Mouse (Mus musculus) right cerebral cortex, postnatal 25 days (tissue): ENCODE results near the gene Dgkh.

ENCODE experiments used
- DNase-seq: peaks from one replicate; pipeline ENCODE4 v3.0.0; 2022

The Dgkh gene

DNA sequence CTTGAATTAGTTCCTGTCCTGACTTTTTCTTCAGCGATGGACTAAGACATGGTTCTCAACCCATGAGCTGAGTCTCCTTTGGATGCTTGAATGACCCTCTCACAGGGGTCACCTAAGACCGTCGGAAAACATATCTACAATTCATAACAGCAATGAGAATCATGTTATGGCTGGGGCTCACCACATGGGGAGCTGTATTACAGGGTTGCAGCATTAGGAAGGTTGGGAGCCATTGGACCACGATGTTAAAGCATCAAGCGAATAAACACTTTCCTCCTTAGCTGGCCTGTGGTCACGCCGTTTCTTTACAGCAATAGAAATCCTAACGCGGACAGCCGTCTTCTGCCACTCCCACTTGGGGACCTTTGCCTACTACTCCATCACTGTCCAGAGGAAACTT, 62.6 kb downstream of the Dgkh start:
- no peak for DNase-seq

DNA sequence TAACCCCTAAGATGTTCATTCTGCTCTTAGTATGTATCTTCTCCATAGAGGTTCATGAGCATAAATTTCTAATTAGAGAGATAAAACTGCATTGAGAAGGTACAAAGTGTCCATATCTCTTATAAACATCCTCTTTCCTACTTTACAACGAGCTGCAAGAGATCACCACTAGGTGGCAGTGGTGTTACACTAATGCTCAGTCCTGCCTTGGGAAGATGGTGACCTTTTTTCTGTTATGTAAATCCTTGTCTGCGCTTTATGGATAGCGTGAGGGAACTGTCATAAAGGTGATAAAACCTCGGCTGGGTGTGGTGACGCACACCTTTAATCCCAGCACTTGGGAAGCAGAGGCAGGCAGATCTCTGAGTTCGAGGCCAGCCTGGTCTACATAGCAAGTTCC, 64.3 kb downstream of the Dgkh start:
- peak; percentile 72 for DNase-seq

DNA sequence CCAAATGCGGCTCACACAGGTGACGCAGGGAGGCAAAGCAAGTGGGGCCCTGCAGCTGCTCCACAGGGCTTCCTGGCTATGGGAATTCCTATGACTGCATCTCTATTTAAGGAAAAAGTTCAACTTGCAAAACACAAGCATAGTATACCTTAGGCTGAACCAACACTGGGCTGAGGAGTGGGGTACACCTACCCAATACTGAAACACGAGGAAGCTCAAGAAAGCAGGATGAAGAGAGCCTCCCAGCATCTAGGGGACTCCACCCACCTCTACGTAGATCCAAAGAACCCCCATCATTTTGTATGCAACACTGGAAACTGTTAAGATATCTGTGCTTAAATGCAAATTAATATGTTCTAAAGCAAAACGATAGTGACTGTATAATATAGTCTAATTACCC, 64.8 kb downstream of the Dgkh start:
- DNase-seq, result no peak

DNA sequence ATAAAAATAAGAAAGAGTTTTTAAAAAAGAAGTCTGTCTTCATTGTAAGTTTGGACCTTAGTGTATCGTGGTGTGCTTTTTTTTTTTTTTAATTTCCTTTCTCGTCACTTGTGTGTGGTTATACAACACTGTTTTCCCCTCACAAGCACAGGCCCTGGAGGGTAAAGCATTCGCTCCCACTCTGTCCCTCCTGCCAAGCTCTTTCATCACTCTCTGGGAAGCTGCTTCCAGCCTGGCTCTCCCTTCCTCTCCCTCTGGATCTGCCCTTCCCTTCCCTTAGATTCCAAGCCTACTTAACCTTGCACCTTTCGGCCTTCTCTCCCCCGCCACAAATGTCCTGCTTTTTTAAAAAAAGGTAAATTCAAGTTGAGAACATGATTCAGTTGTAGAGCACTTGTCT, 69.9 kb downstream of the Dgkh start:
- DNase-seq, result no peak

DNA sequence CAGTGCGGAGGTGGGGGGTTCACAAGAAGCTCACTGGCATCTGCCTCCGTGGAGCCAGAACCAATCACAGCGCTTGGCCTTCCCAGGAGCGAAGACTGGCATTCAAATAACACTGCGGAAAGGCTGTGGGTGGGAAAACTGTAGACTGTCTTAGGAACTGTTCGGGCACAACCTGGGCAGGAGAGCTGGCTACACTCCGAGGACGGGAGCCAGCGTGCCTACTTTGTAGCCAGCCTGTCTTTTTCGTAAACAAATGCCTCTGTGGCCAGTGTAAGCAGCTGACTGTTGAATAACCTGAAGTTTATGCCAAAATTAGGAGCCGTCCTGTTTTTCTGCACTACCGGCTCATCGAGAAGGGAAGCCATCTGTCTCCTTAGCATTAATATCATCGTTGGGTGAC, 71.1 kb downstream of the Dgkh start:
- DNase-seq, result no peak

DNA sequence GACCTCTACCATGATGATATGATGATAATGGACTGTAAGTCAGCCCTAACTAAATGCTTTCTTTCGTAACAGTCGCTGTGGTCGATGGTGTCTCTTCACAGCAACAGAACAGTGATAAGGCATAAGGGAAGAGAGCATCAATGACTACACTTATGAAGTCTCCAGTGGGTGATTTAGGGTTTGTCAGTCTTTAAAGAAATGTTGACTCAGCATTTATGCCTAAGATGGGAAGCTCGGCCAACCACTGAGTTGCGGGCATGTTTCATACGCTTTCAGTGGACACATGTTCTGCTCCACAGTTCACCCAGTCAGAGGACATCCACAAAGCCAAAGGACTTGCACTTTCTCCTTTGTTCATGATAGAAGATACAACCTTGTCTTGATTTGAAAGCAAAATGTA, 73.9 kb downstream of the Dgkh start:
- DNase-seq, result no peak

DNA sequence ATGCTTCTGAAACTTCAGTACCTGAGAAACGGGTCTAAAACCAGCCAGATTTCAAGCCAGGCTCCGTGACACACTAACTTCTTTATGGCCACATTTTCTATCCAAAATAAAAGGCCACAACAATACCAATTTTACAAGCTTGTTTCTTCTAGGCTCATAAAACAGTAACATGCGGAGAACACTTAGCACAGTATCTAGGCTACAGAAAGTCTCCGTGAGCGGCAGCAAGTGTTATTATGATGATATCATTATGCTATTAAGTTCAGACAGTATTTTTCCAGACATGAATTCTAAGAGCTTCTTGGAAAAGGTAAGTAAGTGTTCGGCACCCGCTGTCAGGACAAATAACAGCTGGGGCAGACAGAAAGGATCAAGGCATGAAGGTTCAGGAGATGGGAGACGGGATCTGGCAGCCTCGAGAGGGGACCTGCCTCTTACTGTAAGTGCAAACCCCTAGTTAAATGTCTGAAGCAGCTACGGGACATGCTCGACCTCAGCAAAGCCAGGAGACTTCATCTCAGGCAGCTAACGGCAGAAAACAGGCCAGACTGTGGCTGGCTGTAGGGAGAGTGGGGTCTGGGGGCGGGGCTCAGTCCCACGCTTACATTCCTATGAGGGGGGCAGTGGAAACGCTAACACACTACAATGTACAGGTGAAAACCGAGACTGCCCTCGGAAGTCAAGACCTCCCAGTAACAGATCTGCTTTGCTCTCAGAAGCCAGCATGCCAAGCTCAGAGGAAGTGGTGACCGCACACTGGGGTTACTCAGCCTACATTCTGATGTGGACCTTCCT, 75.5 kb downstream of the Dgkh start:
- DNase-seq, result no peak

DNA sequence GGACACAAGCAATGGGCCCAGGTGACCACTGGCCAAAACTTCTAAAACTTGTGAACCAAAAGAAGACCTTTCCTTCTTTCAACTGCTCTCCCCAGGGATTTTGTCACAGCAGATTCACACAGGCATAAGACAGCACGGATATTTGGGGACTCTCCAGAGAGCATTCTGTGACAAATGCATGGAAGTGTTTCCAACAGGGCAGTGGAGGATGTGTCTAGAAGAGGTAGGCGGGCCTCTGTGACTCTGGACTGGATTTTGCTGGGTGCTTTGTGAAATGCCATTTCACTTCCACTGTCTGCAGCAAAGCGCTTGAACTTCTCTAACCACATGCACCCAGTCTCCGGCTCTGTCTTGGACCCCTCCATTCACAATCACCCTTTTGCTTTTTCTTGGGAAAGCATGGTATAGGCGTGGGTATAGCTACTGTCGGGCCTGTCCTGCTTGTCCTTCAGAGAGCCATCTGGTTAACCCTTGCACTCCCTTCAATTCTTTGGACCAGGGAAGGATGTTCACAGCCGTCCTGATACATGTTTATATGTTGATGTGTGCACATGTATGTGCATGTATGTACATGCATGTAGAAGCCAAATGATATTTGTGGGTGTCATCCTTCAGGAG, 77.5 kb downstream of the Dgkh start:
- DNase-seq, result no peak

DNA sequence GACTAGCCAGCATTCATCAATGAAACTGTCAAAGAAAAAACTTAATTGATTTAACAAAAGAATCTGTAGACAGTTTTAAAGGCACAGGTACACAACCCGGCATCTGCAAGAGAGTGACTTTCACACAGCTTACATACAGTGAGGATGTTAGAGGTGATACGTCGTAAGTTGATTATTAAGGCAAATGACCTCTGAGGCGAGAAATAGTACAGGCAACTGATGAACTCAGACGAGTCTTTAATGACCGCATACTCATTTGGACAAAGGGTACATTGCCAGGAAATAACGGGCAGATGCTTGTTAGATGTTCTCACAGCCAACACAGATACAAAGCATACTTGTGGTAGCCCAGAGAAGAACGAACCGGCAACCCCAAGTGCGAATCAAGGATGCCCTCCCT, 78.4 kb downstream of the Dgkh start:
- no peak for DNase-seq

DNA sequence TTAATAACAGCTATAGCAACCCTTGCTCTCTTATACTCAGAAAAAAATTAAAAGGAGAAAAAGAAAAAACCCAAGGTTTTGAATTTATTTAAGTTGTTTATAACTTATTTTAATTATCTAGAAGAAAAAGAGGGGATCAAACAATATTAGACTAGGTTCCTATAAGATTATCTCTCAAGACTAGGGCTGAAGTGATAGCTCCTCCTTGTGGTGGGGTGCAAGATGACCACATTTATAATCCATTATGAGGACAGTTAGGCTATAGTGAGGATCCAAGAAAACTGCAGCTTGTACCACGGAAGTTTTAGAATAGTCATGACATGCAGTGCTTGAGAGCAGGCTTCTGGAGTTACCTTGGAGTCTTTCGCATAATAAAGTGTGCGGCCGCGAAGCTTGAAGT, 79.2 kb downstream of the Dgkh start:
- DNase-seq, result no peak

DNA sequence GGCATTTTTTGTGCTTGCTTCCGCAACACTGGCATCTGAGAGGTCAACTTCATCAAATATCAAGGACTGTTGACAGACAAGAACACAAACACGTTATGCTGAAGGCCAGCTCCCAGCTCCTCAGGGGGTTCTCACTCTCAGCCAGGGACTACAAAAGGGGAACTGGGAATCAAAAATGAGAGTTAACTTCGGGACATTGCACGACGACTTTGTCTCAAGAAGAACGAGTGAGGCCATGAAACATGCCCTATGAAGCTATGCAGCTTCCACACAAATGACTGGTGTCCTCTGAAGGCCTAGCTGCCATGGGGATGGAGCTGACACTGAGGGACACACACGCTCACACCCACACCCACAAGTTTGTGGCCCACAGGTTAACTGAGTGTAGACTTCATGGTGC, 80.9 kb downstream of the Dgkh start:
- DNase-seq, result no peak

DNA sequence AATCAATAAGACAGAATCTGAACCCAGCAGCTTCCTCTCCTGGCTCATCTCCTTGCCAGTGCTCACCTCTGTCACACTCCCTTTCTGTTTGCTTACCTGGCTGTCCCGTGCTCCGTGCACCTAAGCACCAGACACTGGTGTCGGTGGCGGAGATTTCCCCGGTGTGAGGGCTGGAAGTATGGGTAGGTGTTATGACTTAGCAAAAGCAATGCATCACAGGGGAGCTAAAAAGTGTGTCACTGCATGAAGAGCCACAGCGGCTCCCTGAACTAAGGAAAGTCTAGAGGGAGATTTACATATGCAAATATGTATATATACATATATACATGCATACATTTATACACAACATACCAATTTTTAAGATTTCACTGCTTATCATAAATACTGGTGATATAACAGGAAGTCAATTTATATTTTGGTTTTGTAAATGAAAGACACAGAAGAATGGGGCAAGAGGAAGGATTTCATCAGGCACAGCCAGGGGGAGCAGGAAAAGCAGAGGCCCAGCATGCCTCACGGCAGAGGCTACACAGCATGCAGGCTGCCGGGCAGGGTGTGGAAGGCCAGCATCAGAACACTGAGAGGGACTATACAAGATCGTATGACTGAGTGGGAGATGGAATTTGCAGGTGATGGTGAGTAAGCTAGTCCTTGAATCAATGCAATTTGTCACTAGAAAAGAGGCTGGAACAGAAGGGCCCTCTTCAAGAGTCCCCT, 82.0 kb downstream of the Dgkh start:
- no peak for DNase-seq

DNA sequence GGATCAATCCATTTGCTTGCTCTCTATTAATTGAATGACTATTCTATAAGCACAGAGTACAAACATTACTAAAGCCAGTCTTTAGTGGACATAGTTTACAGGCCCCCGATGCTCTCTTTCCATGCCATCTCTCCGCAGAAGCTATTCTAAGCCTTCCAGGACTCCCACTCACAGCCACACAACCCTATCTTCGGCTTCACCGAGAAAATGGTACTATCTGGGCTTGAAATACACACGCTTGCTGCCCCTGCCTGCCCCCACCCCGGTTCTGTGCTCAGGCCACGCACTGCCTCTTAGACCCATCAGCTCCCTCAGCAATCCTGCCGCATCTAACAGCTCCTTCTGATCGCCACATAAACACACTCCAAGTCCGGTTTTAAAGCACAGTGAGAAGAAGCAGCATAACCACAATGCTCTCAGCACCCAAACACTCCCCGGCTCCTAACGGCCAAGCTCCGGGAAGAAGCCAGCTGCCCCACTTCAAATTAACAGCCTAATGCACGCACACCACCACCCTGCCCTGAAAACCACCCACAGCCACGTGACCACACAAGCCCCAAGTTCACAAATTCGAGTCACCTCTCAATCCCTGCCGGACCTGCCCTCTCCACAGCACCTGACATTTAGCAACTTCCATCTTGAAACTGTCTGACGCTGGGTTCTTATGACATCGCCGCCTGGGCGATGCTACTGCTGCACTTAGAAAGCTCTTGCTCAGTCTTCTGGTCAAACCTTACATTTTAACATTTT, 82.9 kb downstream of the Dgkh start:
- DNase-seq, result peak; percentile 24

DNA sequence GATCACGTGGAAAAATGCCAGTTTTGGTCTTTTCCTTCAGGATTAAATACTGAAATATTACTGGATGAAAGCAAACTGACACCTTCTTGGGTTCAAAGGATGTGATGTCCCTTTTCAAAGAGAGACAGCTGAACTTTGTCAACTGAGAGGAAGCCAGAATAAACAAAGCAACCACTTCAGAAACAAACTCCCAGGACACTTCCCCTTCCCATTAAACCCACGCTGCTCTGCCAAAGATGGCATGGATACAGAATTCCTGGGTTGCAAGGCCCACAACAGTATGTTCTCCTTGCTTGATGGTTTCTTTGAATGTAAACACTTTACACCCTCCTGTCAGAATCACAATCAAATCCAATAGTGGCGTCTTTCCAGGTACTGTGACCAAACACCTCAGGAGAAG, 87.0 kb downstream of the Dgkh start:
- DNase-seq, result no peak

DNA sequence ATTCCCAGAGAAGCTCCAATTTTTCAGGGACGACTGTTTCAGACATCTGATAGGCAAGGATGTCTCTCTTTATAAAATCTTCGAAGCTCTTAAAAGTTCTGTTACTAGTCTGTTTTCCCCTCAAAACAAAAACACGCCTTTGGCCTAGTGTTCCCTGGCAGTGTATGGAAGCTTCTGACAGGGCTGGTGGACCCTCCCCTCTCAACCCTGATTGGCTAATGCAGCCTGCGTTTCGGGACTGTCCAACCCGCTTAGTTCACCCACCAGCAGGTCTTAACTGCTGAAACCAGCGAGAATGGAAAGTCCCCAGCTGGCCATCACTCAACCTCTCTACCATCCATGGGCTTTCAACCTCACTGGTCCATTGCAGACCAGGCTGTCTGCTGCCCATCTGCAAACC, 91.3 kb downstream of the Dgkh start:
- DNase-seq, result no peak

DNA sequence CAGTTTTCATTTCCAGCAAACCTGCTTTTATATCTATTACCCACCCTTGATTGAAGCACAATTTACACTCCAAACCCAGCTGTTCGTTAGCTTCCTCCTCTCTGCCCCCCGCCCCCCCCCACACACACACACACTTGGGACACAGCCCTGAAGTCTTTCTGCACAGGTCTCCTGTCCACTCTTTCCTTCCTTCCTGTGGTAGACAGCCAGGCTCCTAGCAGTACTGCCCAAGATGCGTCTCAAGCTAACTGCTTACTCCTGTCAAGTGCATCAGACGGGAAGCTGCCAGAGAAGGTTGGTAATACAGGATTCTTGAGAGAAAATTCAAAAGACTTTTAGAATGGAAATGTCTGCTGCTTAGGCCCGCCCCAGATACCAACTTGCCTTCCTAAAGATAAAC, 92.9 kb downstream of the Dgkh start:
- no peak for DNase-seq

DNA sequence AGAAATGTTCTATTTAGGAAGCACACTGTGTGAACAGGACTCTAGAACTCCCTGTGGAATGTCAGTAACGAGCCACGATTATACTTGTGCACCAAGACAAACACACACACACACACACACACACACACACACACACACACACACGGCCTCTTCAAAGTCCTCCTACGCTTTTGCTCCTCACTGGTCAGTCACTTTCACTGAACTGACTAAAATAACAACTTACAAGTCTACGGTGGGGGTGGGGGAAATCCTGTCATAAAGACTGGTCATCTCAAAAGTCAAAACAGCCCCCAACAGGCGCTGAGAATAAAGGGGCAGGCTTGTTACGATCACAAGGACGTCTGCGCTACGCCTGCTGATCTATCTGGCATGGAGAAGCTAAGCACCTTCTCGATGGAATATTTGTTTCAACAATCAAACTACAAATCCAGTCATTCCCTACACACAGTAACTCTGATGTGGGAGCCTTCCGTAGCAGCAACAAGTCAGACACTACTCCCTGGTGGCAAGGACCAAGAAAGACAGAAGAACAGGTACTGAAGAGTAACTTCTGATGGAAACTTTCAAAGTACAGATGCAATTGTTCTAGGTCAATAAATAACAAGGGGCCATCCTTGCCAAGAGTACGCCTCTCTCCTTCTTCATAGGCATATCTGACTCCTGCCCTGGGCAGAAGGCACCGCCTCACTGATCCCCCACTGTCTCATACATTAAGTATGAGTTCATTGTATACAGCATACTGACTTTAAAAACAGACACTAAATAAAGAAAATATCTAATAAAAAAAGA, 96.8 kb downstream of the Dgkh start:
- no peak for DNase-seq

DNA sequence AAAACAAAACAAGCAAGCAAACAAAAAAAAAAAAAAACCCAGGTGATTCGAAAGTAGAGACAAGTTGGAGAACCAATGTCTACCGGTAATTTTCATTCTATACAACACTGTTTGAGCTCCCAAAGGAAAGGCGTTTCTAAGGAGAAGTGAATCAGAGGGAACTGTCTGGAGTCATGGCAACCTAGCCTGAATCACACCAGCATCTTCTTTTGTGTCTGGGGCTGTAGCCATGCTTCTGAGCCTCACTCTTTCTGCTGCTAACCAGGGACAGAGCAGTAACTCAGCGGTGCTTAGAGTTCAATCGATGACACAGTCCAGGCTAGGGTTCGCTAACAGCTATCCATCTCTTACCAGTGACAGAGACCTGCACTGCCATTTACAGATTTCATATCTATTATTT, 99.8 kb downstream of the Dgkh start:
- no peak for DNase-seq

DNA sequence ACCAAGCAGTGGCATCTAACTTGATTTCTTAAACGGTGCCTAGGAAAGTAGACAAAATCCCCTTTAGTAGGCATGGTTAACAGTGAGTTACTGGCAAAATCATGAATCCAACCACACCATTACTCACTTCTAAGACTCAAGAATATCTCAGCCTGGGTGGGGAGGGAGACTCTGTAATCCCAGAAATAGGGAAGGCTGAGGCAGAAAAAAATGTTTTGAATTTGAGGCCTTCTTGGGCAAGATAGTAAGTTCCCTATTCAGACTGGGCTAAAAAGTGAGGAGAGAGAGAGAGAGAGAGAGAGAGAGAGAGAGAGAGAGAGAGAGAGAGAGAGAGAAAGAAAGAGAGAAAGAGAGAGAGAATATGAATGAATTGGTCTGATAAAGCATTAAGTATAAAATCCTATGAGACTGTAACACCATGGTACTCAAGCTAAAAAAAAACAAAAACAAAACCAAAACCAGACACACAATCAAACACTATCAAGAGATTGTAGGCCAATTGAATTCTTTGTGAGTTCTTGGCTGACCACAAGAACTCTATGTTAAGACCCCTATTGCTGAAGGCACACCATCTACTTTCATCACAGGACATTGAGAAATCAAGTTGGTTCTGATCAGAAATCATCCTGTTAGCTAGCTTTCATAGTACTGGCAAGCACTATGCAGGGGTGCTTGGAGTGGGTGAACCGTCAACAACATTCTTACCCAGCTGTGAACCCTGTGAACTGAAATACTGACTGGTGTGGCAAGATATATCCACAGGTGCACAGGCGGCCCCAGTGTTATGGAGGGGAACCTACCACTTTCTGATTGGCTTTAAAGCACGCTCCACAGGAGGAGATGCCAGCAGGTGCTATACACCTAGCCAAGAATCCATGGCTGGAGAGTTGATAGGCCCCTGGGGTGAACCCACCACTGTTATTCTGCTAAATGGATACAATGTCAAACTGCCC, 101.4 kb downstream of the Dgkh start:
- no peak for DNase-seq

DNA sequence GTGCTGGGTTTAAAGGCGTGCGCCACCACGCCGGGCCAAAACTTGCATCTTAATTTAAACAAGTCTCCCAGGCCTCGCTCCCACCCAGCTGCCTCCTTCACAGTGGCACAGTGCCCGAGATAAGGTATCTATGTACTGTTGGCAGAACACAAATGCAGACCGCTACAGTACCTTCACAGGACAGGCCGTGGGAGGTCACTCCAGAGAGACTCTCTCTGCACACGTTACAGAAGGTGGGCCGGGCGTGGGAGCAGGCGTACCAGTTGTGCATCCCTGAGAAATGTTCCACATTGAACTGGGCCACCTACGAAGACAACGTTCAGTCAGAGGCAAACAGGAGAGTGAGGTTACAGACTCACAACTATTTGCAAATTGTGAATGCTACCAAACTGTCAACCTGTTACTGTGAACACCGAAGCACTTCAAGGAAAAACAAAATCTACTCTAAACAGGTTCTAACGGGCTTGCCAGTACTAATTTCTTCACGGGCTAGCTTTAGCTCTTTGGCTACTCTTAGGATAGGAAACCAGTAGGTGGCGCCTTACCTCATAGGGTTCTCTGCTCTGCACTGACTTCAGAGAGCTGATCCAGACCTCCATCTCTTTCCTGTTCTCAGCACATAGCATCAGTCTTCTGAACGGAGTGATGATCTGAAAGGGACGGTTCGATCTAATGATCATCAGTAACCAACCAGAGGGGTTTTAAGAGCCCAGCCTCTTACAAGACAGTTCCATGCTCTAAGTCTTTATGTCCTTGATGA, 104.9 kb downstream of the Dgkh start:
- DNase-seq, result no peak

DNA sequence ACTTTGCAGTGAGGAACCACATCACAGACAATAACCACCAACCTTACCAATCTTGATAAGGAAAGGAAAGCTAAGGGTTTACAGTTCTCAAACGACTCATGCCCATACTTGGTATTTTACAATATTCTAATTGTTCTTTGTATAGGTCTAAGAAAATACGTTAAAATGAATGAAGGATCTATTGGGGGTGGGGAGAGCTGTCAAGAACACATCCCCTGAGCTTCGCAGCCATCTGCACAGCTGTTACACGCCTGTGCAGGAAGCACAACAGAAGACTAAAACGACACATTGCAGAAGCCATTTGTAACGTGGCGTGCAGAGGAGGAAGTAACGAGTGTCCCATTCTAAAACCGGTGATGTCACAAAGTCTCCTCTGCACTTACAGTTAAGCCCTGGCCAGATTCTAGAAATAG, 113.7 kb downstream of the Dgkh start:
- DNase-seq, result no peak
